Mouse (Mus musculus) left cerebral cortex, postnatal 36 days (tissue): ENCODE results near the gene Prmt9. TPM values are rescaled to one million over a fixed set of nuclear protein-coding genes. Genes with fewer than 3 reads are reported as not detected.

Experiments used
- DNase-seq, 2 experiments: peaks; one replicate each; pipeline ENCODE4 v3.0.0; 2021 to 2022; ENCODE audit warnings: low spot score in 2 of 2, mixed read lengths in 1 of 2
- intact Hi-C: fragments of 180-260 bp; cut with DNase I; formaldehyde crosslinking; loops from one replicate; pipeline ENCODE4 v1.15.1; 2025
- total RNA-seq, 2 experiments: library from RNA; stranded (reverse); gene quantifications; 2 replicates each; pipeline ENCODE4 v1.2.3; 2021

Prmt9 gene
- total RNA-seq, 2 experiments from 2014 or later = 19.1 to 22.3 TPM

GRCm38 (mm10) chr8:77623677-77624209, 74.5 kb downstream of the Prmt9 start:
- intact Hi-C loops = no loop called here
- no peak for DNase-seq

DNA sequence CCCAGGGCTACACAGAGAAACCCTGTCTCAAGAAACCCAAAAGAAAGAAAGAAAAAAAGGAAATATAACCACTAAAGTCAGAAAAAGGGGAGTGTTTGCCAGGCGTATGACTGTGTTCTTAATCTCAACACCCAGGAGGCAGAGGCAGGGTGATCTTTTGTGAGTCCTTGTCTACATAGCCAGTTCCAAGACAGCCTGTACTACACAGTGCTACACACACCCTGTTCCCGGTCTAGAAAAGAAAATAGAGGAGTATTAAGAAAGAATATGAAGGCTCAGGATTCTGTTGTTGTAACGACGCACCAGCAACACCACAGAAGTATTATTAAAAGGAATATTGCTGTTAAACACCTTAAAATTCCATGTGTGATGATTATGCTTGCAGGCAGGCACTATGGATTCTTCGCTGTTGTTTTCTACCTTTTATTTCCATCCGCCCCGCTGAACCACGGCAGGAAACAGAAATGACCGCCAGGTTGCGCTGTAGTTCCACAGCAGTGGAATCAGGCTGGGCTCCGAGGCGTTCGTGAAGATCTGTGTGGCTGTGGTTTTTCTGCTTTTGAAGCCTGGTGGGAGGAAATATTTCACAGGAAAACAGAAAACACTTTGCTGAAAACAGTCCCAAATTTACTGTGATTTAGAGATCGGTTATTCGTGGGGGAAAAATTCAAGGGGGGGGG, 80.8 kb downstream of the Prmt9 start:
- DNase-seq = peak; percentile 60 to 74
- intact Hi-C loops = loop anchor here (1.0 kb wide), 1 partner anchor 374 kb away; no protein-coding TSS in a partner anchor

- intact Hi-C loops = loop anchor here (1.0 kb wide), 1 partner anchor 374 kb away; no protein-coding TSS in a partner anchor
- DNase-seq = no peak
These were observed 81.5 kb downstream of the Prmt9 start for GRCm38 (mm10) chr8:77630691-77631090.

Other genes with a start within 250 kb of the Prmt9 start
- gene Arhgap10, start 31.4 kb upstream of the Prmt9 start, total RNA-seq = 10 to 100 TPM; 34.5 to 36.9 TPM
- gene Tmem184c, start 61.3 kb downstream of the Prmt9 start, total RNA-seq = 10 to 100 TPM; 61.3 to 67.2 TPM
- 1 to 10 TPM; 2.8 to 3.2 TPM for gene Ednra, start 175.1 kb downstream of the Prmt9 start, total RNA-seq